Mouse (Mus musculus) stomach, postnatal 0 days (tissue): ENCODE measurements around the gene Ctu2. TPM values are rescaled to one million over a fixed set of nuclear protein-coding genes. Genes with fewer than 3 reads are reported as not detected.

Source experiments
- ATAC-seq: fragments of 200-750 bp; cut with Nextera tagmentation; 2 replicates; pipeline ENCODE4 v1.8.0; 2017; ENCODE audit not compliant: low FRiP score, low TSS enrichment
- DNase-seq: peaks from one replicate; pipeline ENCODE4 v3.0.0-alpha.2; 2016; ENCODE audit warnings: low spot score
- H3K27ac ChIP-seq: fragments of 300-500 bp; sonication (generic); replicated peaks from 2 replicates; pipeline ENCODE4 v1.5.1; 2014; ENCODE audit warnings: mild to moderate bottlenecking, control low read depth
- H3K27me3 ChIP-seq: fragments of 300-500 bp; sonication (generic); 2 replicates; pipeline ENCODE4 v1.6.1; 2014; ENCODE audit warnings: low read length; ENCODE audit not compliant: control insufficient read depth, insufficient read depth
- H3K36me3 ChIP-seq: fragments of 300-500 bp; sonication (generic); 2 replicates; pipeline ENCODE4 v1.6.1; 2014; ENCODE audit warnings: low read length, mixed read lengths; ENCODE audit not compliant: control insufficient read depth, insufficient read depth
- H3K4me1 ChIP-seq: fragments of 300-500 bp; sonication (generic); replicated peaks from 2 replicates; pipeline ENCODE4 v1.6.1; 2014; ENCODE audit warnings: antibody characterized with exemption; ENCODE audit not compliant: control insufficient read depth, insufficient read depth
- H3K4me2 ChIP-seq: fragments of 300-500 bp; sonication (generic); replicated peaks from 2 replicates; pipeline ENCODE4 v1.6.1; 2014; ENCODE audit warnings: low read depth, mild to moderate bottlenecking, control low read depth, moderate library complexity
- H3K4me3 ChIP-seq: fragments of 300-500 bp; sonication (generic); 2 replicates; pipeline ENCODE4 v1.5.1; 2014; ENCODE audit warnings: low read depth, low read length, control low read depth
- H3K9ac ChIP-seq: fragments of 300-500 bp; sonication (generic); 2 replicates; pipeline ENCODE4 v1.6.1; 2014; ENCODE audit warnings: mild to moderate bottlenecking, low read length, control low read depth, mixed read lengths
- H3K9me3 ChIP-seq: fragments of 300-500 bp; sonication (generic); 2 replicates; pipeline ENCODE4 v1.6.1; 2016; ENCODE audit warnings: low read length; ENCODE audit not compliant: control insufficient read depth
- CTCF ChIP-seq: IDR thresholded peaks from 2 replicates; pipeline ENCODE4 v1.5.1; 2016; ENCODE audit warnings: antibody characterized with exemption, low read depth, mild to moderate bottlenecking, moderate library complexity
- EP300 ChIP-seq: optimal IDR thresholded peaks from 2 replicates; pipeline ENCODE3; 2016; ENCODE audit warnings: antibody characterized with exemption
- WGBS: fragments of 180-500 bp; shearing (Covaris S2); extraction: QIAGEN DNeasy Blood & Tissue Kit; methylation state at CpG from one replicate; pipeline ENCODE4 v1.1.7; 2014; 5-methylcytosine and 5-hydroxymethylcytosine counted together
- polyA plus RNA-seq: library from polyadenylated mRNA; unstranded; fragments of >200 nt; fragmentation: Nextera tagmentation; extraction: Ambion mirVana; gene quantifications from 2 replicates; pipeline ENCODE4 v1.2.1, GENCODE M21; 2015

The Ctu2 gene
- polyA plus RNA-seq, 1 experiment from 2014 or later, result 34.5 TPM

- WGBS, result under 1% methylated on average over 47 of the region's 47 CpGs
- TF ChIP-seq EP300, result no peak
- TF ChIP-seq CTCF, result peak; percentile 66
- Histone ChIP-seq H3K27me3 (no peaks in the 10 kb centered on the region), H3K4me3 (peak within 1 kb of the TSS; percentile 61), H3K36me3 (no peaks in the 10 kb centered on the region), H3K4me2 (peak within 1 kb of the TSS; percentile 99), H3K4me1 (no peaks in the 10 kb centered on the region), H3K27ac (peak within 1 kb of the TSS; percentile 97), H3K9ac (peak within 1 kb of the TSS; percentile 75), H3K9me3 (no peaks in the 10 kb centered on the region)
- DNase-seq (peak; percentile 99), ATAC-seq (peak; percentile 97)
Observed at GRCm38 (mm10) chr8:122443262-122444006, 32.5 kb upstream of the Ctu2 start, which contains the start of gene Mvd. TSS of gene Mvd (minus strand) at chr8:122443422.

DNA sequence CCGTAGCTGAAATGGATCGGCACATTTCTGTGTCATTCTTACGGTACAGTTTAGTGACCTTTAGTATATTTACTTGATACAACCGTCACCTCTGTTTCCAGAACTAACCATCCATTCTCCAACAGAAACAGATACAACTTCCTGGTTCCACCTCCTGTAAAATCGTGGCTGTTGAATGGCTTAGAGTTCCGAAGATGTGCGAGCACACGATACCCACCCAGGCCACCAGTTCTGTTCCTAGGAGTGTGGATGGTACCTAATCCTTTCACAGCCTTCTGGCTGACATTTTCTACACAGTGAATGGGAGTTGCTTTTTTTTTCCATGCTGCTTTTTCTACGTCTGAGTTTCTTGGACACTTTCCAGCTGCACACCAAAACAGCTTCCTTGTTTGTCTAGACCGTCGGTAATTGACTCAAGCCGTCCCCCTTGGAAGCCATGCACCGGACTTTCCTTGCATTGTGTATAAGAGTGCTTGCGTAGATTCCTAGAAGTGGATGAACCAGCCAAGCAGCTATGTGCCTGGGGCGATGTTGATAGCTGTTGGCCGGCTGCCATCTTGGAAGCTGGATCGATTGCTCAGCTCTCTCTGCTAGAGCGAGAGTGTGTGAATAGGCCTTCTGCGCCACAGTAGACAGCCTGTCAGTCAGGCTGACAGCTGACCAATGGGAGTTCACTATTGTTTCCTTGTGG lies 31.7 kb upstream of the Ctu2 start:
- H3K27me3 ChIP-seq, result no peaks in the 10 kb centered on the region
- peak; percentile 77 for ATAC-seq

GRCm38 (mm10) chr8:122445203-122445602 lies 30.7 kb upstream of the Ctu2 start:
- Histone ChIP-seq H3K4me3 (no peak overlapping the region), H3K27me3 (no peaks in the 10 kb centered on the region), H3K4me1 (no peaks in the 10 kb centered on the region), H3K9ac (no peak overlapping the region; the same call in 1 of the 2 replicates), H3K9me3 (no peaks in the 10 kb centered on the region), H3K4me2 (no peak overlapping the region), H3K27ac (no peak overlapping the region), H3K36me3 (no peaks in the 10 kb centered on the region)
- 56% methylated on average over 3 of the region's 3 CpGs for WGBS
- TF ChIP-seq CTCF (peak; percentile 59), EP300 (no peak)
- ATAC-seq (no peak), DNase-seq (no peak)

More for the DNA sequence above, 31.7 kb upstream of the Ctu2 start:
- 1% methylated on average over 19 of the region's 19 CpGs for WGBS
- H3K27ac ChIP-seq, result peak overlapping the region; percentile 97
- peak overlapping the region; percentile 61 for H3K4me3 ChIP-seq
- peak; percentile 83 for TF ChIP-seq EP300
- no peak for TF ChIP-seq CTCF
- H3K36me3 ChIP-seq, result no peaks in the 10 kb centered on the region
- H3K9me3 ChIP-seq, result no peaks in the 10 kb centered on the region
- DNase-seq, result peak; percentile 95
- H3K4me2 ChIP-seq, result peak overlapping the region; percentile 65
- peak overlapping the region; percentile 75 for H3K9ac ChIP-seq
- H3K4me1 ChIP-seq, result no peaks in the 10 kb centered on the region

GRCm38 (mm10) chr8:122451161-122451703 lies 24.7 kb upstream of the Ctu2 start:
- DNase-seq (no peak), ATAC-seq (no peak)
- Histone ChIP-seq H3K9me3 (no peaks in the 10 kb centered on the region), H3K4me2 (no peak overlapping the region), H3K36me3 (no peaks in the 10 kb centered on the region), H3K4me1 (no peaks in the 10 kb centered on the region), H3K9ac (no peak overlapping the region), H3K4me3 (no peak overlapping the region), H3K27me3 (no peaks in the 10 kb centered on the region), H3K27ac (no peak overlapping the region)
- WGBS, result 64% methylated on average over 7 of the region's 7 CpGs
- TF ChIP-seq EP300 (no peak), CTCF (no peak)

GRCm38 (mm10) chr8:122452154-122452553 lies 23.8 kb upstream of the Ctu2 start:
- Histone ChIP-seq H3K27me3 (no peaks in the 10 kb centered on the region), H3K9me3 (no peaks in the 10 kb centered on the region), H3K4me2 (no peak overlapping the region), H3K4me1 (no peaks in the 10 kb centered on the region), H3K4me3 (no peak overlapping the region), H3K27ac (no peak overlapping the region), H3K9ac (no peak overlapping the region), H3K36me3 (no peaks in the 10 kb centered on the region)
- ATAC-seq (no peak), DNase-seq (no peak)
- WGBS, result 77% methylated on average over 10 of the region's 10 CpGs
- TF ChIP-seq CTCF (no peak), EP300 (no peak)
